Mouse (Mus musculus) cerebellum, adult 2 months (tissue): ENCODE results near the gene Pipox. TPM values are rescaled to one million over a fixed set of nuclear protein-coding genes. Genes with fewer than 3 reads are reported as not detected.

Source experiments
- DNase-seq, 2 experiments: peaks; one replicate each; pipeline ENCODE4 v3.0.0; 2021
- H3K27ac ChIP-seq: fragments of 200-500 bp; 2 replicates; pipeline ENCODE4 v1.5.1; 2012; ENCODE audit warnings: low read length, control low read depth, inconsistent platforms; ENCODE audit not compliant: insufficient read depth
- H3K27me3 ChIP-seq: fragments of 200-500 bp; 2 replicates; pipeline ENCODE4 v1.6.1; 2012; ENCODE audit warnings: inconsistent platforms, mild to moderate bottlenecking, low read length, moderate library complexity; ENCODE audit not compliant: control insufficient read depth, insufficient read depth
- H3K4me1 ChIP-seq: fragments of 200-500 bp; 2 replicates; pipeline ENCODE4 v1.6.1; 2011; ENCODE audit warnings: low read length; ENCODE audit not compliant: control insufficient read depth, insufficient read depth
- H3K4me3 ChIP-seq: fragments of 200-500 bp; replicated peaks from 2 replicates; pipeline ENCODE3; 2011; ENCODE audit warnings: mild to moderate bottlenecking, low read depth, low read length, control low read depth; ENCODE audit not compliant: insufficient read depth
- CTCF ChIP-seq: fragments of 200-500 bp; IDR thresholded peaks from 2 replicates; pipeline ENCODE4 v1.5.1; 2011; ENCODE audit warnings: low read depth, mild to moderate bottlenecking, control low read depth, low read length, moderate library complexity, borderline replicate concordance; ENCODE audit not compliant: insufficient read depth
- POLR2A ChIP-seq: fragments of 200-500 bp; IDR thresholded peaks from 2 replicates; pipeline ENCODE4 v1.6.1; 2011; ENCODE audit warnings: low read length, control low read depth, borderline replicate concordance; ENCODE audit not compliant: insufficient read depth
- WGBS: fragments of 180-500 bp; shearing (Covaris S2); methylation state at CpG from one replicate; pipeline ENCODE4 v1.1.7; 2018; 5-methylcytosine and 5-hydroxymethylcytosine counted together
- polyA plus RNA-seq: library from polyadenylated mRNA; depleted of rRNA; stranded (reverse); fragments of >200 nt; gene quantifications from 2 replicates; pipeline ENCODE4 v1.2.3, GENCODE M21; 2012

Gene Pipox
- polyA plus RNA-seq, 1 experiment, result 9.0 TPM

DNA sequence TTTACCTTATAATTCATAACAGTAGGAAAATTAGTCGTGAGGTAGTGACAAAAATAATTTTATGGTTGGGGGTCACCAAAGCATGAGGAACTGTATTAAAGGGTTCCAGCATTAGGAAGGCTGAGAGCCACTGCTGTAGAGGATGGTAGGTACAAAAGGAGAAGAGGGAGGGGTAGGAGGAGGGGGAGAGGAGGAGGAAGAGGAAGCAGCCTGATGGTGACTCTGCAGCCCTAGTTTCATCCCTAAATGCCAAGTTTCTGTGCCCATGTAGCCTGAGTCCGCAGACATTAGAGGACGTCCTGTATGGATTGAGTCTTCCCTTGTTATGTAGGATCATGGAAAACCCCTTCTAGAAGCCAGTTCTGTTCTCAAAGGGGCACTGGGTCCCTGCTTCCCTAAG is 20.8 kb downstream of the Pipox start:
- no peak for TF ChIP-seq CTCF
- no peak for TF ChIP-seq POLR2A
- WGBS, result 53% methylated on average over 3 of the region's 3 CpGs
- Histone ChIP-seq H3K4me3 (no peak overlapping the region), H3K27me3 (no peaks in the 10 kb centered on the region), H3K4me1 (peaks cover 49% of the 10 kb centered on the region), H3K27ac (0 out of 2 replicates have a peak overlapping the region, but pooled peaks have one; percentile 81)
- no peak for DNase-seq

DNA sequence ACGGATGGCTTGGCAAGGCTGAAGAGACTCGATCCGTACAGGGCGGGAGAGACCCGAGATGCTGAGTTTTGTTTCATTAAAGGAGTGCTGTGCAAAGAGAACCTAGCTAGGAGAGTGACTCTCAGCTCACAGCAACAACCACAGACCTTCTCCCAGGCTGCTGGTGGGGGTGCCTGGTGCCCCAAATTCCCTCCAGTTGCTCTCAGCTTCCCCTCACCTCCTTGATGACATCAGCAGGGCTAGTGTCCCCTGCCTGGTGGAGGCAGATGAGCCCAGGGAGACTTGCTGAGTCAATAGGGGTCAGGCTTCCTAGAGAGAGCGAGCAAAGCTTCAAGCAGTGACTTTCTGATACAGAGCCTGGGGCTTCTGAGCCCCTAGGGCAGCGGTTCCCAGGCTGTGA is 21.2 kb downstream of the Pipox start:
- H3K27ac ChIP-seq, result peak overlapping the region; percentile 81
- no peaks in the 10 kb centered on the region for H3K27me3 ChIP-seq
- 12% methylated on average over 7 of the region's 7 CpGs for WGBS
- peak overlapping the region; percentile 2 for H3K4me3 ChIP-seq
- no peak for TF ChIP-seq CTCF
- no peak for TF ChIP-seq POLR2A
- H3K4me1 ChIP-seq, result peaks cover 53% of the 10 kb centered on the region
- DNase-seq, result peak in 1 of 2 experiments; percentile 58

DNA sequence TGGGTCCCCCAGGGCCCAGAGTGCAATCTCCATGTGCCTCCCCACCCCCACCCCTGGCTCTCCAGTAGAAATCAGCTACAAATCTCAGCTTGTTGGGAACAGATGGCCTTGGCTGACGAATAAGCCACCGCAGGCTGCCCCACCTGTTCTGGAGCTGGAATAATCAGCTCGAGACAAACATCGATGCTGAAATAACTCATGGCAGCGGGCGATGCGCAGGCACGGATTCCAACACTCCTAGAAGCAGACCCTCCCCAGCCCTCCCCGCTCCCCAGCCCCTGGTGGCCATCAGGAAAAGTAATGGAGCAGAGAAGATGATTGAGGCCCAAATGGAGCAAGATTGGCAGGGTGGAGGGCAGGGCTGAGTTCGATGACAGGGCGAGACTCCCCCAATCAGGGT is 21.7 kb downstream of the Pipox start:
- peak; percentile 83 to 89 for DNase-seq
- 3% methylated on average over 11 of the region's 11 CpGs for WGBS
- peaks cover 53% of the 10 kb centered on the region for H3K4me1 ChIP-seq

DNA sequence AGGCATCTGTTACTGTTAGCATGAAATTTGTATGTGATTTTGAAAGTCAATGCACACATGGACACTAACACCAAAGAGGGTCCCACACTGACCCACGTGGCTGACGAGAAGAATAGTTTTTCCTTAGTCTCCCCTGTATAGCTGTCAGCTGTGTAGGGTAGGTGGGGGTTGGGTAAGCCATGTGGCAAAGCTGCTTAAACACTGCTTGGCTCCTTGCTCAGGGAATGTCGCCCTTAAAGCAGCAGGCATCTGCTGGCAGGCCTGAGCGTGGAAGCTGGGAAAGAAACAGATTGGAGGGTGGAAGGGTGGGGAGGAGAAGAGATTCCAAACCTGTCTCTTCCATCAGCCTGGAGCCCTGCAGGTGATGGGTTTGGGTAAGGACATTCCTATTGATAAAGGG is 22.5 kb downstream of the Pipox start:
- DNase-seq, result peak; percentile 80 to 92
- TF ChIP-seq CTCF (no peak), POLR2A (no peak)
- 0 out of 2 replicates have a peak overlapping the region, but pooled peaks have one; percentile 11 for H3K27ac ChIP-seq
- 2% methylated on average over 4 of the region's 4 CpGs for WGBS
- H3K27me3 ChIP-seq, result no peaks in the 10 kb centered on the region
- peaks cover 47% of the 10 kb centered on the region for H3K4me1 ChIP-seq
- no peak overlapping the region for H3K4me3 ChIP-seq

More for the DNA sequence above, 21.7 kb downstream of the Pipox start:
- Histone ChIP-seq H3K27me3 (no peaks in the 10 kb centered on the region), H3K27ac (peak overlapping the region; percentile 81), H3K4me3 (peak overlapping the region; percentile 2)
- TF ChIP-seq POLR2A (no peak), CTCF (no peak)

DNA sequence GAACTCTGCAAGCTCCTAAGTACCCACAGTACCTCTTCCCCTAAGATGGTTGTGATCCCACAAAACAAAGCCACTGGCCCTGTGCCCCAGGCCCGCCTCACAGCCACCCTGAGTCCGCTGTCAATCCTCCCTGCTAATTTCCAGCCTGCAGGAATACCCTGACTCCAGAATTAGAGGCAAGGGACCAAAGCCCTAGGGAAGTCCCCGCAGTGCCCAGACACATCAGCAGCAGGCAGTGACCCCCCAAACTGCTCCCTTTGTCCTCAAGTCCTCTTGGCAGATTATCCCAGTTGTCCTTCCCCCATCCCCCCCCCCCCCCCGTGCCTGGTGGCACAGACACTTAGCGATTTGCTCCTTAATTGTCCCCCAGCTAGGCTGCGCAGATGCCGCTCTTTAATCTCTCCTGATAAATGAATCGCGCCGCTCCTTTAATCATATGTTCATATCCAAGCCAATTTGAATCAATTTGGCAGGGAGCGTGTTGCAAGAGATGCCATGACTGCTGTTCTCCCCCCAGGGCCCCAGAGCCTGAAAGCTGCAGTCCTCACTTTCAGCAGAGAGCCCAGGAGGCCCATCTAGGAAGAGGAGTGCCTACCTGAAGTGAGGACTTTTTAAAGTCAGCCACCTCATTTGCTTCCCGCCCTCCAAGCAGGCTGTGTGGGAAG is 26.3 kb downstream of the Pipox start:
- 47% methylated on average over 12 of the region's 12 CpGs for WGBS
- H3K27me3 ChIP-seq, result no peaks in the 10 kb centered on the region
- no peak for DNase-seq
- TF ChIP-seq CTCF, result no peak
- peaks cover 22% of the 10 kb centered on the region for H3K4me1 ChIP-seq
- no peak overlapping the region for H3K4me3 ChIP-seq
- no peak overlapping the region for H3K27ac ChIP-seq

DNA sequence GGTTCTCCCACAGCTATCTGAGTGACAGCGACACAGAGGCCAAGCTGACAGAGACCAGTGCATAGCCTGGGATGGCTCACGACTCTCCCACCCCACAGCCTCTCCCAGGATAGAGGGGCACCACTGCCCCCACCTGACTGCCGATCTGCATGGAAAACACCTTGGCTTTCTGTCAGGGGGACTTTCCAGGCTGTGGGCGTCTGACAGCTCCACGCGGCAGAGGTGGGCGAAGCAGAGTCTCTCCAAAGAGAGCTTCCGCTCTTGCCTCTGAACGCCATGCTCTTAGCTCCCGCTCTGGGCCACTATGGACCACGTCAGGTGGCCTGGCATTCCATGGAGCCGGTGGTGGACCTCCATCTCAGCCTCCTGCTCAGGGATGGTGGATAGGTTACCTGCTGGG is 29.1 kb downstream of the Pipox start:
- Histone ChIP-seq H3K27me3 (no peaks in the 10 kb centered on the region), H3K4me3 (no peak overlapping the region), H3K27ac (no peak overlapping the region), H3K4me1 (peaks cover 25% of the 10 kb centered on the region)
- no peak for DNase-seq
- 82% methylated on average over 12 of the region's 12 CpGs for WGBS
- no peak for TF ChIP-seq CTCF
- no peak for TF ChIP-seq POLR2A

DNA sequence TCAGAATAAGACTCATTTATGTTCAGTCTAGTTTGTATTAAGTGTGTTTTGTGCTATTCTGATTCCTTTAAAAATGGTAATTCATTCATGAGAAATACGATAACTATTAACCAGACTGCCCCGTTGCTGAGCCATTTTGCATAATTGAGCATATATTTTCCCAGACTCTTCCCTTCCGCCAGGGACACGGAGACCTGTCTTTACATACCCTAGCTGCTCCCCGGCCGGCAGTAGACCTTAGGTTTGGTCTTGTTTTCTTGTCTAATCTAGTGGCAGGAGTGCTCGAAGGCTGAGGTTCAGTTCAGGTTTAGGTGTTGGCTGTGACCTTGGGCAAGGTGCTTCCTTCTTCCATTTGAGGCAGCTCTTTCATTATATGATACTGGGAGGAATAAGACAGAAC is 31.0 kb downstream of the Pipox start:
- H3K4me1 ChIP-seq, result peaks cover 23% of the 10 kb centered on the region
- DNase-seq, result no peak
- no peak overlapping the region for H3K4me3 ChIP-seq
- 93% methylated on average over 7 of the region's 7 CpGs for WGBS
- TF ChIP-seq POLR2A, result no peak
- TF ChIP-seq CTCF, result no peak
- H3K27me3 ChIP-seq, result no peaks in the 10 kb centered on the region
- no peak overlapping the region for H3K27ac ChIP-seq

DNA sequence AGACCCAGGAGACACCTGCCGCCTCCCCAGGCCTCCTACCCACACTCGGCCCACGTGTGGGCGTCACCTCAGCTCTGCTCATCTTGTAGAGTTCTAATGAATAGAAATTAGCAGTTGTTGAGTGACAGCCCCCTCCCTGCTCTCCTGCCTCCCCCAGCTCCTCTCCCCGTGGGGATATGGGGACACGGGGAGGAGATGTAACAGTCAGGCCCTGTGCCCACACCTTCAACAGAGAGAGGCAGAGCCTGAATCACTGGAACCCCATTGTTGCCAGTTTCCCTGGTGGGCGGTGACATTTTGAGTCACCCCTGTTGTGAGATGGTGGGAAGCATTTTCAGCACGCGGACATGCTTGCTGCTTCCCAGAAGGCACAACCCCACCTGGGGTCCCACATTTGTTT is 32.9 kb downstream of the Pipox start:
- WGBS, result 38% methylated on average over 9 of the region's 9 CpGs
- Histone ChIP-seq H3K4me1 (peaks cover 20% of the 10 kb centered on the region), H3K27me3 (no peaks in the 10 kb centered on the region), H3K27ac (no peak overlapping the region), H3K4me3 (no peak overlapping the region)
- DNase-seq, result no peak
- TF ChIP-seq POLR2A (no peak), CTCF (no peak)
